ENCODE assay signal across 8 mouse cellular contexts in genomic region chr17:43229621-43230513, GRCm38 (mm10). TPM values are rescaled to one million over a fixed set of nuclear protein-coding genes. Genes with fewer than 3 reads are reported as not detected.
DNase-seq lines count a peak whose midpoint lies in the region; ATAC-seq and TF ChIP-seq lines count a peak whose summit lies in the region.

No protein-coding gene starts in this region.

- POLR2A ChIA-PET in Patski (lab: Charles Lee): interaction anchor here (1.1 to 2.0 kb wide), 2 partner anchors 213 to 239 kb away, joined by 3 to 8 read pairs; partner anchors contain the start of gene Tnfrsf21

- H3K27ac ChIP-seq in cerebellum, adult 2 months (ENCODE audit: insufficient read depth, low read length): no peak overlapping the region
- H3K27ac ChIP-seq in hindbrain, embryonic 11.5 days (ENCODE audit: low read depth, low read length): no peak overlapping the region

- WGBS in cerebellum, adult 2 months: 26% methylated on average over 12 of the region's 12 CpGs
- 44% methylated on average over 12 of the region's 12 CpGs for WGBS in hindbrain, embryonic 11.5 days

- in situ Hi-C loops in Patski (cut with MboI; ENCODE audit: low pct_unique_long_range_greater_than_20kb): loop anchor here (5.0 kb wide), 1 partner anchor 213 kb away; the partner anchor contains the start of gene Tnfrsf21

- H3K4me1 ChIP-seq in cerebellum, adult 2 months (ENCODE audit: control insufficient read depth, insufficient read depth, low read length): peaks cover 4% of the 10 kb centered on the region; the same call in 1 of the 2 replicates
- H3K4me1 ChIP-seq in hindbrain, embryonic 11.5 days (replicated peaks; ENCODE audit: control insufficient read depth, insufficient read depth, low read length): 0 out of 2 replicates have a peak, but pooled peaks cover 3% of the 10 kb centered on the region

- CTCF ChIA-PET in Patski (lab: Charles Lee): interaction anchor here (0.9 to 4.2 kb wide), 12 partner anchors 9 to 215 kb away, joined by 3 to 41 read pairs (median 4); partner anchors contain the start of gene Tnfrsf21

- no peaks in the 10 kb centered on the region for H3K36me3 ChIP-seq in hindbrain, embryonic 11.5 days (ENCODE audit: control insufficient read depth, insufficient read depth, low read length)

- no peak for DNase-seq in Patski (ENCODE audit: low read depth, low spot score)
- peak; percentile 75 to 82 for DNase-seq in cerebellum, adult 2 months
- DNase-seq in frontal cortex, adult 2 months (ENCODE audit: extremely low spot score in 1 of 2, low spot score in 1 of 2): peak; percentile 55 to 87
- peak; percentile 84 for DNase-seq in hindbrain, embryonic 11.5 days (ENCODE audit: low spot score)
- peak; percentile 76 for DNase-seq in layer of hippocampus, adult 9-11 months
- peak; percentile 79 for DNase-seq in lung, postnatal 10 days
- peak; percentile 43 for DNase-seq in retina, adult 2 months (ENCODE audit: low read depth, low spot score)
- DNase-seq in thymus, postnatal 36 days: peak; percentile 46

- H3K4me2 ChIP-seq in hindbrain, embryonic 11.5 days (replicated peaks; ENCODE audit: low read depth, low read length): no peak overlapping the region

- no peaks in the 10 kb centered on the region for H3K9me3 ChIP-seq in hindbrain, embryonic 11.5 days (ENCODE audit: control insufficient read depth, low read length)

- TF ChIP-seq POLR2A in cerebellum, adult 2 months (IDR thresholded peaks at IDR 0.05; ENCODE audit: borderline replicate concordance, insufficient read depth, low read length): no peak

- peak; percentile 54 for ATAC-seq in Patski
- peak; percentile 84 for ATAC-seq in hindbrain, embryonic 11.5 days (ENCODE audit: low FRiP score)

- no peaks in the 10 kb centered on the region for H3K27me3 ChIP-seq in Patski
- H3K27me3 ChIP-seq in cerebellum, adult 2 months (ENCODE audit: control insufficient read depth, insufficient read depth, low read length): no peaks in the 10 kb centered on the region; the same call in 1 of the 2 replicates
- H3K27me3 ChIP-seq in hindbrain, embryonic 11.5 days (ENCODE audit: control insufficient read depth, insufficient read depth, low read length): no peaks in the 10 kb centered on the region

- no peak overlapping the region for H3K4me3 ChIP-seq in cerebellum, adult 2 months (replicated peaks; ENCODE audit: insufficient read depth, low read depth, low read length)
- H3K4me3 ChIP-seq in hindbrain, embryonic 11.5 days (ENCODE audit: low read depth, low read length): no peak overlapping the region

- no peak overlapping the region for H3K9ac ChIP-seq in hindbrain, embryonic 11.5 days (ENCODE audit: low read depth, low read length)

- peak; percentile 81 for TF ChIP-seq CTCF in Patski (IDR thresholded peaks at IDR 0.05)
- TF ChIP-seq CTCF in cerebellum, adult 2 months (IDR thresholded peaks at IDR 0.05; ENCODE audit: borderline replicate concordance, insufficient read depth, low read depth, low read length): peak; percentile 69

RNA-seq across cellular contexts. Expression of gene Adgrf1, which starts 40.3 kb away (rescaled TPM):
- polyA plus RNA-seq in Patski (2021): 0.06 TPM
- not detected in 2 replicates for polyA plus RNA-seq in cerebellum, adult 2 months (2012; rRNA removed)
- polyA plus RNA-seq in frontal cortex, adult 2 months (2012; rRNA removed): 0.02 and 0.06 TPM in 2 replicates
- polyA plus RNA-seq in hindbrain, embryonic 11.5 days (2014; fragmentation: Nextera tagmentation; extraction: Ambion mirVana): not detected in 2 replicates
